14 mouse cellular contexts compared by ENCODE assay signal in genomic region chr9:77758481-77758880, GRCm38 (mm10).
"Had no signal": no experiment of that assay in that cellular context is flagged by ENCODE, and none has a peak within 500 bp of the region (broad histone marks: within the 10 kb centered on the region; RNA-seq: fewer than 3 reads in every experiment).

No protein-coding gene starts in this region.

- H3K36me3 ChIP-seq: limb, embryonic 15.5 days had no signal

- H3K27ac ChIP-seq: layer of hippocampus, adult 2 months; limb, embryonic 15.5 days; macrophage; midbrain, embryonic 15.5 days; neural tube, embryonic 12.5 days; stomach, postnatal 0 days had no signal

- DNase-seq: kidney, adult 18-20 months; kidney, postnatal 10 days; kidney, postnatal 4 days; lung, adult 2 months; lung, postnatal 14 days; thymus, postnatal 4 days had no signal

- H3K9ac ChIP-seq: limb, embryonic 15.5 days; midbrain, embryonic 15.5 days; neural tube, embryonic 12.5 days had no signal

- H3K4me2 ChIP-seq: limb, embryonic 15.5 days; midbrain, embryonic 11.5 days; midbrain, embryonic 15.5 days; neural tube, embryonic 12.5 days had no signal

- H3K27me3 ChIP-seq: limb, embryonic 15.5 days; megakaryocyte, embryonic 14.5 days; midbrain, embryonic 15.5 days; neural tube, embryonic 12.5 days had no signal

- H3K9me3 ChIP-seq: limb, embryonic 15.5 days; megakaryocyte, embryonic 14.5 days; midbrain, embryonic 15.5 days; neural tube, embryonic 12.5 days had no signal

- ATAC-seq: midbrain, embryonic 15.5 days had no signal

- H3K4me3 ChIP-seq: layer of hippocampus, adult 2 months; limb, embryonic 15.5 days; megakaryocyte, embryonic 14.5 days; midbrain, embryonic 15.5 days; neural tube, embryonic 12.5 days had no signal
